Comparison of ENCODE assay signal across 9 mouse cellular contexts in the genomic region with DNA sequence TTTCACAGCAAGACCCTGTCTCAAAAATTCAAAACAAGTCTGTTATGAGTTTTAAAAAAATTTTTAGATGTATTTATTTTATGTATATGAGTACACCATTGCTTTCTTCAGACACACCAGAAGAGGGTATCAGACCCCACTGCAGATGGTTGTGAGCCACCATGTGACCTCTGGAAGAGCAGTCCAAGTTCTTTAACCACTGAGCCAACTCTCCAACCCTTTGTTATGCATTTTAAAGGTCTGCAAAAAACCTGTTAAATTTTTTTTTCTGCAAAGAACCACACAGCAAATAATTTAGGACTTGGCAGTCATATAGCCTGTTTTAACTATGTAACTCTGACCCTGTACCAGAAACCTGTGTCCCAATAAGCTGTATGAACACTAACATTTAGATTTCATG. TPM values are rescaled to one million over a fixed set of nuclear protein-coding genes. Genes with fewer than 3 reads are reported as not detected.
DNase-seq lines count a peak whose midpoint lies in the region; ATAC-seq and TF ChIP-seq lines count a peak whose summit lies in the region.
"Had no signal": no experiment of that assay in that cellular context is flagged by ENCODE, and none has a peak within 500 bp of the region (broad histone marks: within the 10 kb centered on the region; RNA-seq: fewer than 3 reads in every experiment).

No protein-coding gene starts in this region.

- H3K9me3 ChIP-seq in lung, embryonic 14.5 days (ENCODE audit: low read depth, low read length), result no peaks in the 10 kb centered on the region
- H3K9me3 ChIP-seq in embryonic facial prominence, embryonic 15.5 days (replicated peaks), result no peaks in the 10 kb centered on the region
- no peaks in the 10 kb centered on the region for H3K9me3 ChIP-seq in limb, embryonic 10.5 days (replicated peaks)
- H3K9me3 ChIP-seq in neural tube, embryonic 14.5 days (ENCODE audit: control insufficient read depth, low read length), result no peaks in the 10 kb centered on the region

- H3K27me3 ChIP-seq in lung, embryonic 14.5 days (ENCODE audit: insufficient read depth, low read length), result no peaks in the 10 kb centered on the region
- H3K27me3 ChIP-seq in embryonic facial prominence, embryonic 15.5 days, result no peaks in the 10 kb centered on the region
- no peaks in the 10 kb centered on the region for H3K27me3 ChIP-seq in limb, embryonic 10.5 days (ENCODE audit: low read depth, poor library complexity, severe bottlenecking)
- H3K27me3 ChIP-seq in neural tube, embryonic 14.5 days (ENCODE audit: control insufficient read depth, insufficient read depth, low read length), result no peaks in the 10 kb centered on the region

- no peak for ATAC-seq in lung, embryonic 14.5 days (ENCODE audit: insufficient read depth)
- no peak for ATAC-seq in embryonic facial prominence, embryonic 15.5 days (ENCODE audit: insufficient number of reproducible peaks, low FRiP score, low TSS enrichment, low read depth)
- ATAC-seq in neural tube, embryonic 14.5 days (ENCODE audit: low read depth), result no peak
- ATAC-seq in monocyte, adult 5-6 weeks (replicated peaks; ENCODE audit: insufficient number of reproducible peaks, low FRiP score, low TSS enrichment, poor library complexity, severe bottlenecking), result no peak

- H3K27ac ChIP-seq in lung, embryonic 14.5 days (ENCODE audit: low read depth), result no peak overlapping the region
- no peak overlapping the region for H3K27ac ChIP-seq in embryonic facial prominence, embryonic 15.5 days (replicated peaks)
- H3K27ac ChIP-seq in limb, embryonic 10.5 days, result no peak overlapping the region
- H3K27ac ChIP-seq in neural tube, embryonic 14.5 days (ENCODE audit: low read depth, low read length), result no peak overlapping the region

- no peaks in the 10 kb centered on the region for H3K4me1 ChIP-seq in lung, embryonic 14.5 days (ENCODE audit: insufficient read depth)
- H3K4me1 ChIP-seq in embryonic facial prominence, embryonic 15.5 days, result peaks cover 16% of the 10 kb centered on the region
- H3K4me1 ChIP-seq in limb, embryonic 10.5 days, result peaks cover 10% of the 10 kb centered on the region
- H3K4me1 ChIP-seq in neural tube, embryonic 14.5 days (ENCODE audit: control insufficient read depth, insufficient read depth, low read length), result peaks cover 5% of the 10 kb centered on the region

- peaks cover 38% of the 10 kb centered on the region for H3K36me3 ChIP-seq in lung, embryonic 14.5 days (ENCODE audit: insufficient read depth)
- H3K36me3 ChIP-seq in embryonic facial prominence, embryonic 15.5 days, result peaks cover 20% of the 10 kb centered on the region
- peaks cover 71% of the 10 kb centered on the region for H3K36me3 ChIP-seq in limb, embryonic 10.5 days
- no peaks in the 10 kb centered on the region for H3K36me3 ChIP-seq in neural tube, embryonic 14.5 days (ENCODE audit: control insufficient read depth, insufficient read depth, low read length)

- peak overlapping the region; percentile 71 for H3K4me2 ChIP-seq in lung, embryonic 14.5 days
- peak overlapping the region; percentile 95 for H3K4me2 ChIP-seq in embryonic facial prominence, embryonic 15.5 days (replicated peaks)
- peak overlapping the region; percentile 93; the same call in 1 of the 2 replicates for H3K4me2 ChIP-seq in neural tube, embryonic 14.5 days (ENCODE audit: low read depth, low read length)

- peak overlapping the region; percentile 90 for H3K4me3 ChIP-seq in lung, embryonic 14.5 days (ENCODE audit: low read depth, low read length)
- peak overlapping the region; percentile 88 for H3K4me3 ChIP-seq in embryonic facial prominence, embryonic 15.5 days (replicated peaks)
- H3K4me3 ChIP-seq in limb, embryonic 10.5 days, result peak overlapping the region; percentile 87
- H3K4me3 ChIP-seq in neural tube, embryonic 14.5 days (ENCODE audit: low read depth, low read length), result no peak overlapping the region; the same call in 1 of the 2 replicates

- no peak for DNase-seq in lung, embryonic 14.5 days
- no peak for DNase-seq in lung, postnatal 36 days
- DNase-seq in limb, embryonic 10.5 days (ENCODE audit: low spot score), result no peak
- DNase-seq in layer of hippocampus, adult 8-10 months (ENCODE audit: low spot score in 2 of 2), result no peak
- no peak for DNase-seq in spleen, postnatal 36 days (ENCODE audit: low spot score in 2 of 2)
- DNase-seq: lung, adult 18-20 months had no signal

- no peak for TF ChIP-seq CTCF in lung, embryonic 14.5 days (IDR thresholded peaks at IDR 0.05; ENCODE audit: low read depth)

- peak overlapping the region; percentile 80 for H3K9ac ChIP-seq in lung, embryonic 14.5 days
- H3K9ac ChIP-seq in embryonic facial prominence, embryonic 15.5 days, result no peak overlapping the region
- H3K9ac ChIP-seq in neural tube, embryonic 14.5 days (replicated peaks; ENCODE audit: low read depth, low read length), result no peak overlapping the region

RNA-seq across cellular contexts. Expression of a gene that starts 1.0 kb away (rescaled TPM):
- 45.0 and 47.9 TPM in 2 replicates for polyA plus RNA-seq in lung, embryonic 14.5 days (2014; fragmentation: Nextera tagmentation; extraction: Ambion mirVana)
- polyA plus RNA-seq in embryonic facial prominence, embryonic 15.5 days (2015; fragmentation: Nextera tagmentation; extraction: Ambion mirVana), result 26.1 and 29.6 TPM in 2 replicates
- 72.3 and 77.8 TPM in 2 replicates for polyA plus RNA-seq in limb, embryonic 10.5 days (2016; fragmentation: Nextera tagmentation; extraction: Ambion mirVana)
- polyA plus RNA-seq in neural tube, embryonic 14.5 days (2014; fragmentation: Nextera tagmentation; extraction: Ambion mirVana), result 4.4 and 5.1 TPM in 2 replicates
- 0.68 to 3.1 TPM (median 2.5 TPM) in 3 replicates for total RNA-seq in monocyte, adult 5-6 weeks (2017)
- under 1 TPM in 3 of 4 experiments, not detected in 1; 0.33 to 0.90 (median 0.43) TPM for total RNA-seq in layer of hippocampus, adult 8-10 months (2022)

RNA-seq across cellular contexts. Expression of a gene that starts 11.7 kb away (rescaled TPM):
- 329 and 358 TPM in 2 replicates for polyA plus RNA-seq in lung, embryonic 14.5 days (2014; fragmentation: Nextera tagmentation; extraction: Ambion mirVana)
- 167 and 170 TPM in 2 replicates for polyA plus RNA-seq in embryonic facial prominence, embryonic 15.5 days (2015; fragmentation: Nextera tagmentation; extraction: Ambion mirVana)
- polyA plus RNA-seq in limb, embryonic 10.5 days (2016; fragmentation: Nextera tagmentation; extraction: Ambion mirVana), result 406 and 409 TPM in 2 replicates
- 18.4 and 25.9 TPM in 2 replicates for polyA plus RNA-seq in neural tube, embryonic 14.5 days (2014; fragmentation: Nextera tagmentation; extraction: Ambion mirVana)
- total RNA-seq in monocyte, adult 5-6 weeks (2017), result 1.5 to 1.8 TPM (median 1.6 TPM) in 3 replicates
- total RNA-seq in layer of hippocampus, adult 8-10 months (2022), result 1 to 10 TPM in 1 of 4 experiments, under 1 TPM in 3; 0.34 to 1.2 (median 0.40) TPM

RNA-seq across cellular contexts. Expression of a gene that starts 30.2 kb away (rescaled TPM):
- polyA plus RNA-seq in lung, embryonic 14.5 days (2014; fragmentation: Nextera tagmentation; extraction: Ambion mirVana), result 166 and 178 TPM in 2 replicates
- polyA plus RNA-seq in embryonic facial prominence, embryonic 15.5 days (2015; fragmentation: Nextera tagmentation; extraction: Ambion mirVana), result 120 and 122 TPM in 2 replicates
- 97.0 and 114 TPM in 2 replicates for polyA plus RNA-seq in limb, embryonic 10.5 days (2016; fragmentation: Nextera tagmentation; extraction: Ambion mirVana)
- 156 and 169 TPM in 2 replicates for polyA plus RNA-seq in neural tube, embryonic 14.5 days (2014; fragmentation: Nextera tagmentation; extraction: Ambion mirVana)
- 24.7 to 40.9 TPM (median 39.2 TPM) in 3 replicates for total RNA-seq in monocyte, adult 5-6 weeks (2017)
- total RNA-seq in layer of hippocampus, adult 8-10 months (2022), result 10 to 100 TPM; 48.1 to 57.2 (median 53.7) TPM

RNA-seq across cellular contexts. Expression of a gene that starts 44.0 kb away (rescaled TPM):
- 99.9 and 106 TPM in 2 replicates for polyA plus RNA-seq in lung, embryonic 14.5 days (2014; fragmentation: Nextera tagmentation; extraction: Ambion mirVana)
- 89.0 and 89.6 TPM in 2 replicates for polyA plus RNA-seq in embryonic facial prominence, embryonic 15.5 days (2015; fragmentation: Nextera tagmentation; extraction: Ambion mirVana)
- 116 and 117 TPM in 2 replicates for polyA plus RNA-seq in limb, embryonic 10.5 days (2016; fragmentation: Nextera tagmentation; extraction: Ambion mirVana)
- 43.6 and 44.1 TPM in 2 replicates for polyA plus RNA-seq in neural tube, embryonic 14.5 days (2014; fragmentation: Nextera tagmentation; extraction: Ambion mirVana)
- 21.2 to 49.2 TPM (median 26.1 TPM) in 3 replicates for total RNA-seq in monocyte, adult 5-6 weeks (2017)
- total RNA-seq in layer of hippocampus, adult 8-10 months (2022), result 10 to 100 TPM; 38.7 to 47.0 (median 42.0) TPM

RNA-seq across cellular contexts. Expression of a gene that starts 58.5 kb away (rescaled TPM):
- polyA plus RNA-seq in lung, embryonic 14.5 days (2014; fragmentation: Nextera tagmentation; extraction: Ambion mirVana), result 63.3 and 64.6 TPM in 2 replicates
- polyA plus RNA-seq in embryonic facial prominence, embryonic 15.5 days (2015; fragmentation: Nextera tagmentation; extraction: Ambion mirVana), result 57.2 and 60.0 TPM in 2 replicates
- polyA plus RNA-seq in limb, embryonic 10.5 days (2016; fragmentation: Nextera tagmentation; extraction: Ambion mirVana), result 44.8 and 45.2 TPM in 2 replicates
- 40.2 and 45.3 TPM in 2 replicates for polyA plus RNA-seq in neural tube, embryonic 14.5 days (2014; fragmentation: Nextera tagmentation; extraction: Ambion mirVana)
- 64.2 to 92.8 TPM (median 72.0 TPM) in 3 replicates for total RNA-seq in monocyte, adult 5-6 weeks (2017)
- total RNA-seq in layer of hippocampus, adult 8-10 months (2022), result 10 to 100 TPM; 35.5 to 39.0 (median 37.7) TPM
